Mouse (Mus musculus) intestine, embryonic 14.5 days (tissue): ENCODE results near the gene Slc1a2. TPM values are rescaled to one million over a fixed set of nuclear protein-coding genes. Genes with fewer than 3 reads are reported as not detected.

Experiments
- ATAC-seq: fragments of 200-750 bp; cut with Nextera tagmentation; replicated peaks from 2 replicates; pipeline ENCODE4 v1.8.0; 2017; ENCODE audit warnings: low read depth, moderate number of reproducible peaks, moderate TSS enrichment, moderate library complexity; ENCODE audit not compliant: low FRiP score, low TSS enrichment
- DNase-seq: peaks from one replicate; pipeline ENCODE4 v3.0.0-alpha.2; 2018; ENCODE audit warnings: low spot score
- H3K27ac ChIP-seq: fragments of 300-500 bp; sonication (generic); 2 replicates; pipeline ENCODE4 v1.5.1; 2014; ENCODE audit warnings: low read depth, mild to moderate bottlenecking, control low read depth
- H3K27me3 ChIP-seq: fragments of 300-500 bp; sonication (generic); replicated peaks from 2 replicates; pipeline ENCODE4 v1.6.1; 2014; ENCODE audit warnings: low read length, control low read depth; ENCODE audit not compliant: control insufficient read depth, insufficient read depth
- H3K36me3 ChIP-seq: fragments of 300-500 bp; sonication (generic); 2 replicates; pipeline ENCODE4 v1.6.1; 2014; ENCODE audit warnings: low read length, control low read depth; ENCODE audit not compliant: control insufficient read depth, insufficient read depth
- H3K4me1 ChIP-seq: fragments of 300-500 bp; sonication (generic); replicated peaks from 2 replicates; pipeline ENCODE4 v1.6.1; 2014; ENCODE audit warnings: low read length, control low read depth, mixed read lengths; ENCODE audit not compliant: control insufficient read depth, insufficient read depth
- H3K4me2 ChIP-seq: fragments of 300-500 bp; sonication (generic); 2 replicates; pipeline ENCODE4 v1.6.1; 2014; ENCODE audit warnings: low read length
- H3K4me3 ChIP-seq: fragments of 300-500 bp; sonication (generic); 2 replicates; pipeline ENCODE4 v1.5.1; 2014; ENCODE audit warnings: low read depth, low read length, control low read depth, mixed read lengths
- H3K9ac ChIP-seq: fragments of 300-500 bp; sonication (generic); 2 replicates; pipeline ENCODE4 v1.6.1; 2014; ENCODE audit warnings: mild to moderate bottlenecking, low read length
- H3K9me3 ChIP-seq: fragments of 300-500 bp; sonication (generic); 2 replicates; pipeline ENCODE4 v1.6.1; 2016; ENCODE audit warnings: low read length, control low read depth; ENCODE audit not compliant: control insufficient read depth
- WGBS: fragments of 180-500 bp; shearing (Covaris S2); extraction: QIAGEN DNeasy Blood & Tissue Kit; methylation state at CpG from one replicate; pipeline ENCODE4 v1.1.7; 2014; 5-methylcytosine and 5-hydroxymethylcytosine counted together
- polyA plus RNA-seq: library from polyadenylated mRNA; unstranded; fragments of >200 nt; fragmentation: Nextera tagmentation; extraction: Ambion mirVana; gene quantifications from 2 replicates; pipeline ENCODE4 v1.2.1, GENCODE M21; 2014

The Slc1a2 gene
- polyA plus RNA-seq, 1 experiment from 2014 or later = 0.78 TPM

DNA sequence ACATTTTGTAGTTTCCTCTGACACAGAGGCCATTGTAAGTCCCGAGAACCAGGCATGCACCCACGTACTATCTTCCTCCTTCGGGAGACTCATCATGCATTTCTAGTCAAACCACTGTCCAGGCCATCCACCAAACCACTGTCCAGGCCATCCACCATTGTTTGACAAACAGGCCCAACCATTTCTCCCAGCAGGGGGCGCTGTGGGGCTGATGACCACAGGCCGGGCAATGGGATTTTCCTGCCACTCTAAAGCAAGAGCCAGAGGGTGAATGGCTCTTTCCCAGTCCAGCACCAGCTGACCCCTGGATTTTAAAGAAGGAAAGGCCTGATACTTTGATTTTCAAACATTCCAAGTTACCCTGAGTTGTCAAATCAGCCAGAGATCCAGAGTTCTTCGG is 16.8 kb downstream of the Slc1a2 start:
- 75% methylated on average over 6 of the region's 6 CpGs for WGBS
- Histone ChIP-seq H3K4me3 (no peak overlapping the region), H3K4me1 (no peaks in the 10 kb centered on the region), H3K27me3 (no peaks in the 10 kb centered on the region), H3K9me3 (no peaks in the 10 kb centered on the region), H3K9ac (no peak overlapping the region), H3K27ac (no peak overlapping the region), H3K4me2 (no peak overlapping the region), H3K36me3 (no peaks in the 10 kb centered on the region)
- DNase-seq = peak; percentile 70
- no peak for ATAC-seq

DNA sequence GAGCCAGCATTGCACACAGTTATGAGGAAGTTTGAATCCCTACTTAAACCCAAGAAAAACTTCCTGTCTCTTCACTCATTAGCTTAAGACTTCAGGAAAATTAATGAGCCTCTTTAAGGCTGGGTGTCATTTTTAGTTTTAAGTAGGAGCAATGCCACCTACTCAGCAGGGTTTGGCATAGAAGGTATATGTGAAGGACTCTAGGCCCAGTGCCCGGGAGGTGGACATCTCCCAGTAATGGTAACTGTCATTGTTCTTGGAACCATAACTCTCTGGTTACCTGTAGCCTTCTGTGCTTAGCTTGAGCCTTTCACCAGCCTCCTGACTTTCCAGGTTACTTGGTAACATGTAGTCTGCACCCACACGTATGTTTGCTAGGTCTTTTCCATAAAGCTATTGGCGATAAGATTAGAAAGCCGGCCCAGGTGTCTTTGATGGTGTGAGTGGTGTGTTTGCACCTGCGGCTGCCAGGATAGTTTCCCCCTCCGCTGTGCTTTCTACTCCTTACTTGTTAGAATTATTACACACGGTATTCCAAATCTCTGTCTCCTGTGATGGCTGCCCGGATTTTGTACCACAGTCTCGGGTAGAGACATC is 18.4 kb downstream of the Slc1a2 start:
- Histone ChIP-seq H3K9ac (no peak overlapping the region), H3K4me3 (no peak overlapping the region), H3K4me1 (no peaks in the 10 kb centered on the region), H3K27me3 (no peaks in the 10 kb centered on the region), H3K4me2 (no peak overlapping the region), H3K27ac (no peak overlapping the region), H3K9me3 (no peaks in the 10 kb centered on the region), H3K36me3 (no peaks in the 10 kb centered on the region)
- DNase-seq = no peak
- no peak for ATAC-seq
- 86% methylated on average over 9 of the region's 9 CpGs for WGBS

DNA sequence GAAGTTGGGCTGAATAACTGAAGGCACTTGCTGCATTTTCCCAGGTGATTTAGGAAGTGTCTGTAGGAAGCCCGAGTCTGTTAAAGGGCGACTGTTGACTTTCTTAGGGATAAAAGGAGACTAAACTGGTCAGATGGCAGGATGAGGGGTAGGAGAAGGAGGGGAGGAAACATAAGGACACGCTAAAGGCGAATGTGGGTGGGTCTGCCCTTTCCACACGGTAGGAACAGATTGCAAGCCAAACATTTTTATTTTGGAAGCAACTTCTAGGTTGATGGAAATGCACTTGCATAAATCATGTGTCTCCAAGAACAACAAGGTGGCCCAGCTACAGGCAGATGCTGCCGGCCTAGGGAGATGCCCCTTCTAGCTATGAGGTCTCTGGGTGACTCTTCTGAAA is 18.9 kb downstream of the Slc1a2 start:
- no peaks in the 10 kb centered on the region for H3K27me3 ChIP-seq

DNA sequence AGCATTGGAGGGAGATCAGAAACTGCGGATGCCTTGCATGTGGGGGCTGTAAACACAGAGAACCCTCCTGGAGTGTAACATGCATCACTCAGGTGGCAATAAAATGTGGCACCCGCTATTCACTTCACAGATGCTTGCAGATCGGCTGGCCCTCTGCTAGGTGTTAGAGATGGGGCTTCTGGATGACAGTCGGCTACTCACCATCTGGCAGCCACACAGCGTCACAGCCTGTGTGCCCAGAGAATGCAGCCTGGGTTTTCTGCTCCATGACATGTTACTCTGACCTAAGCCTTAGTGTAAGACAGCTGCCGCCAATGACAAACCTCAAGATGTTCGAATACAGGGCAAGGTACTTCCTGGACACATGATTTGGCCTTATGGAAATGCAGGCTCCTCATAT is 22.9 kb downstream of the Slc1a2 start:
- Histone ChIP-seq H3K4me2 (no peak overlapping the region), H3K9ac (no peak overlapping the region), H3K4me3 (no peak overlapping the region), H3K9me3 (no peaks in the 10 kb centered on the region), H3K27me3 (no peaks in the 10 kb centered on the region), H3K4me1 (no peaks in the 10 kb centered on the region), H3K36me3 (no peaks in the 10 kb centered on the region), H3K27ac (no peak overlapping the region)
- DNase-seq (no peak), ATAC-seq (no peak)
- WGBS = 53% methylated on average over 7 of the region's 7 CpGs

More for the DNA sequence above, 18.9 kb downstream of the Slc1a2 start:
- no peaks in the 10 kb centered on the region for H3K36me3 ChIP-seq
- no peak overlapping the region for H3K9ac ChIP-seq
- no peak overlapping the region for H3K27ac ChIP-seq
- ATAC-seq = no peak
- no peak overlapping the region for H3K4me3 ChIP-seq
- no peak overlapping the region for H3K4me2 ChIP-seq
- H3K9me3 ChIP-seq = no peaks in the 10 kb centered on the region
- 72% methylated on average over 6 of the region's 6 CpGs for whole genome bisulfite sequencing
- DNase-seq = no peak
- no peaks in the 10 kb centered on the region for H3K4me1 ChIP-seq

GRCm38 (mm10) chr2:102682168-102682567 is 23.7 kb downstream of the Slc1a2 start:
- no peak for ATAC-seq
- no peak overlapping the region for H3K4me3 ChIP-seq

GRCm38 (mm10) chr2:102685371-102686107 is 27.1 kb downstream of the Slc1a2 start:
- Histone ChIP-seq H3K9me3 (no peaks in the 10 kb centered on the region), H3K36me3 (no peaks in the 10 kb centered on the region), H3K9ac (no peak overlapping the region), H3K27me3 (no peaks in the 10 kb centered on the region), H3K4me3 (no peak overlapping the region), H3K27ac (no peak overlapping the region), H3K4me1 (no peaks in the 10 kb centered on the region), H3K4me2 (no peak overlapping the region)
- ATAC-seq (peak; percentile 47; the same call in 1 of the 2 replicates), DNase-seq (no peak)
- WGBS = 87% methylated on average over 7 of the region's 7 CpGs

More at GRCm38 (mm10) chr2:102682168-102682567, 23.7 kb downstream of the Slc1a2 start:
- H3K27ac ChIP-seq = no peak overlapping the region
- H3K27me3 ChIP-seq = no peaks in the 10 kb centered on the region
- H3K4me2 ChIP-seq = no peak overlapping the region
- DNase-seq = peak; percentile 65
- WGBS = 54% methylated on average over 5 of the region's 5 CpGs
- no peak overlapping the region for H3K9ac ChIP-seq
- H3K9me3 ChIP-seq = no peaks in the 10 kb centered on the region
- H3K36me3 ChIP-seq = no peaks in the 10 kb centered on the region
- no peaks in the 10 kb centered on the region for H3K4me1 ChIP-seq

- no peaks in the 10 kb centered on the region for H3K36me3 ChIP-seq
- H3K4me3 ChIP-seq = no peak overlapping the region
- DNase-seq (peak; percentile 56), ATAC-seq (no peak)
- no peak overlapping the region for H3K4me2 ChIP-seq
- WGBS = 73% methylated on average over 9 of the region's 9 CpGs
- H3K27me3 ChIP-seq = no peaks in the 10 kb centered on the region
- no peak overlapping the region for H3K27ac ChIP-seq
- no peak overlapping the region for H3K9ac ChIP-seq
- H3K4me1 ChIP-seq = no peaks in the 10 kb centered on the region
- no peaks in the 10 kb centered on the region for H3K9me3 ChIP-seq
Observed at GRCm38 (mm10) chr2:102686108-102686450, 27.6 kb downstream of the Slc1a2 start.

- Histone ChIP-seq H3K4me3 (no peak overlapping the region), H3K27ac (no peak overlapping the region), H3K4me2 (no peak overlapping the region), H3K36me3 (no peaks in the 10 kb centered on the region), H3K9me3 (no peaks in the 10 kb centered on the region), H3K4me1 (no peaks in the 10 kb centered on the region), H3K27me3 (no peaks in the 10 kb centered on the region), H3K9ac (no peak overlapping the region)
- 52% methylated on average over 7 of the region's 7 CpGs for WGBS
- ATAC-seq = no peak
- no peak for DNase-seq
Observed at GRCm38 (mm10) chr2:102693556-102693955, 35.1 kb downstream of the Slc1a2 start.

GRCm38 (mm10) chr2:102694750-102695149 is 36.3 kb downstream of the Slc1a2 start:
- H3K36me3 ChIP-seq = no peaks in the 10 kb centered on the region
- ATAC-seq (no peak), DNase-seq (no peak)
- no peak overlapping the region for H3K27ac ChIP-seq
- no peak overlapping the region for H3K9ac ChIP-seq
- H3K4me1 ChIP-seq = no peaks in the 10 kb centered on the region
- no peak overlapping the region for H3K4me3 ChIP-seq
- no peaks in the 10 kb centered on the region for H3K9me3 ChIP-seq
- 82% methylated on average over 4 of the region's 4 CpGs for WGBS
- no peaks in the 10 kb centered on the region for H3K27me3 ChIP-seq
- no peak overlapping the region for H3K4me2 ChIP-seq
